Mouse (Mus musculus) ovary, postnatal 36 days (tissue): Measurements from ENCODE around the gene Vmn1r203.
"Not testable (repeated sequence)": the region's sequence is repeated elsewhere in the genome, so short reads cannot be mapped to it uniquely, and the experiment has no call there.

ENCODE experiments used
- DNase-seq: peaks from one replicate; pipeline ENCODE4 v3.0.0; 2022; ENCODE audit warnings: low spot score, mixed read lengths

Vmn1r203 gene

GRCm38 (mm10) chr13:22517814-22518213, at the start of gene Vmn1r203:
Gene Vmn1r203, plus strand, starts transcription at chr13:22518114.
- DNase-seq: no peak

GRCm38 (mm10) chr13:22471623-22472022, 46.3 kb upstream of the Vmn1r203 start, which contains the start of gene Vmn1r201:
Gene Vmn1r201, plus strand, starts transcription at chr13:22471923.
- DNase-seq: no peak

- no peak for DNase-seq
These were observed 15.5 kb upstream of the Vmn1r203 start for GRCm38 (mm10) chr13:22502431-22502830.

GRCm38 (mm10) chr13:22505281-22505680, 12.6 kb upstream of the Vmn1r203 start, which contains the start of gene Vmn1r202:
Gene Vmn1r202, minus strand, starts transcription at chr13:22505381.
- DNase-seq: no peak

GRCm38 (mm10) chr13:22552898-22553297, 35.0 kb downstream of the Vmn1r203 start, which contains the start of gene Vmn1r204:
Gene Vmn1r204, plus strand, starts transcription at chr13:22553198.
- not testable (repeated sequence) for DNase-seq

GRCm38 (mm10) chr13:22574911-22575310, 57.0 kb downstream of the Vmn1r203 start:
- DNase-seq: not testable (repeated sequence)
